Mouse (Mus musculus) Muller cell, postnatal 12 days (primary cell): ENCODE measurements around the gene Cysrt1.

Experiments used
- DNase-seq: peaks from one replicate; pipeline ENCODE4 v3.0.0-alpha.2; 2015; ENCODE audit errors: inconsistent ontology term

The Cysrt1 gene

DNA sequence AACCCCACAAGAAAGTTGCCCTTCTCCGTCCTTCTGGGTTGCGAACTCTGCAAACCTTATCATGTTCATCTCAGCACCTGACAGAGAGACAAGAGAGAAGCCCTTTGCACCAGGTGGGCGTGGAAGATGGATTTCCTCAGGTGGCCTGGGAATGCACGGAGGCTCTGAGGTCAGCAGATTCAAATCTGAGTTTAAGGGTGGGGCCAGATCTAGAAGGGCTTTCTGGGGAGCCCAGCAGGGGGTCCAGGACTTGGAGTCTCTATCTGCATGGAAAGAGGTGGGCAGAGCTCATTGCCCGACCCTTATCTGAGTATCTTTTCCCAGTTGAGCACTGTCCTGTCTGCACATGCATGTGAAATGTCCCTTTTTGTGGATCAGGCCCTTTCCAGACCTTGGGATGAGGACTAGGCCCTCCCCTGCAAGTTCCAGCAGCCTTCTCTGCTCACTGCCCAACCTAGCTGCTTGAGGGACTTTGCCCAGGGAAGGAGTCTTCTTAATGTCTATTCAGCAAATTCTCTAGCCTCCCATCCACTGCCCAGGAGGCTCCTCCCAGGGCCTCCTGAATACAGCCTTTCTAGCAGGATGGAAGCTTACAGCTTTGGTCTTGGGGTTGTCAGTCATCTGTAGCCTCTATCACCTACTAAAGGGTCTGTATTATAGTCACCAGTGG lies 7.6 kb downstream of the Cysrt1 start:
- no peak for DNase-seq

DNA sequence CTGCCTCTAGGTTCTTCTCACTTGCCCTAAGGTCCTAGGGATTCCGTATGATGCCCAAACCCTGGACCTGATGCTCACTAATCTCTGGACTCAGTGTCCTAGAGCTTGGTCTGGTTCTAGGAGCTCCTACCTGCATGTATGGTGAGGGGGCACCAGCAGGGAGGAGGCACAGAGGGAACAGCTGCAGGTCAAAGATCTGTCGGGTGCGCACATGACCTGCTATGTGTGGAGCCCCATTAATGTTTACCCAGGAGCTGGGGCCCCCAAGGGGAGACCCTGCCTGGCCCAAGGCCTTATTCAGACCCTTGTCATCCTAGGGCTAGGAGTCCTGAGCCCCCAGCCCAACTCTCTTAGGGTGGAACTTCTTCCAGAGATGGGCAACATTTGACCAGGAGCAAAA lies 8.2 kb downstream of the Cysrt1 start, which contains the start of gene Slc34a3:
Slc34a3 (minus strand) TSS at position 315 of the 400 bp plus-strand sequence.
- no peak for DNase-seq

DNA sequence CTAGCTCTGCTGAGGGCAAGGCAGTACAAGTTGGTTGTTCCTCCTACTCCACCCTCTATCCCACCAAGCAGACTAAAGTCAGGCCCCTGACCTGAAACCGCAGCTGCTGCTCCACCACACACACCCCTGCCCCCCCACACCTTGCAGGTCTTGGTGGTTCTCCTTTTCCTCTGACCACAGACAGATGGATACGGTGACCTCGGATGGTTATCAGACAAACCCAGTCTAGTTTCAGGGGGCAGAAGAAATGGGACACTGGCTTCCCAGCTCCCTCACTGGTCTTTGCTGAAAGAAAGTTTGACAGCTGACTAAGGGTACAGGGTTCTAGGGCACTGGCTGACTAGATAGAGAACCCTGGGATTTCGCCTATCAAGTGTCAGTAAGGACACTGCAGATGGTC lies 8.8 kb downstream of the Cysrt1 start:
- DNase-seq: no peak

DNA sequence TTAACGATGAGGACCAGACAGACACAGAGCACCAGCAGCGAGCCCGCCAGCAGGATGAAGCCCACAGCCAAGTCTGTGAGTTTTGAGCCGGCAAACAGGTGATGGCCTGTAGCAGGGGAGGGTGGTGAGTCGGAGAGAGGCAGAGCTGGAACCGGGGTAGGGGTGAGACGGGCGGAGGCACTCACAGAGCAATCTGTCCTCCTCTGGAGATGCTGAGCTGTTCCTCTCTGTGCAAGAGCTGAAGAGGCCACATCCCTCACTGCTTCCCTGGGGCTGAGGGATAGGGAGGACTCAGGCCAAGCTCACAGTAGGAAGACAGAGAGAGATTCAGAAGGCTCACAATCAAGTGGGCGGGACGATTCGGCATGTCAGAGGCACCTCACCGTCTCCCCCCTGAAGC lies 11.2 kb downstream of the Cysrt1 start:
- no peak for DNase-seq

DNA sequence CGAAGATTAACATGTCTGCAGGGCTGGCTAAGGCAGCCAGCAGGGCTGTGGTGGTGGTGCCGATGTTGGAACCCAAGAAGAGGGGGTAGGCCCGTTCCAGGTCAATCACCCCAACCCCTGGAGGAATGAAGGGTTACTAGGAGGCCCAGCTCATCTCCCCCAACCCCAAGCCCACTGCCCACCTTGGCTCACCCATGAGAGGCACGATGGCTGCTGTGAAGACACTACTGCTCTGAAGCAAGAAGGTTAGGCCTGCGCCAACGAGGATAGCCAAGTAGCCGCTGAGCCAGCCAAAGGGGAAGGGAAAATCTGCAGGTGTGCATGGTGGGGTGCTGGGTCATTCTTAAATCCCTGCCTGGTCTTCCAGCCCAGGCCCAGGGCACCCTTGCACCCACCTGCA lies 11.7 kb downstream of the Cysrt1 start:
- no peak for DNase-seq

DNA sequence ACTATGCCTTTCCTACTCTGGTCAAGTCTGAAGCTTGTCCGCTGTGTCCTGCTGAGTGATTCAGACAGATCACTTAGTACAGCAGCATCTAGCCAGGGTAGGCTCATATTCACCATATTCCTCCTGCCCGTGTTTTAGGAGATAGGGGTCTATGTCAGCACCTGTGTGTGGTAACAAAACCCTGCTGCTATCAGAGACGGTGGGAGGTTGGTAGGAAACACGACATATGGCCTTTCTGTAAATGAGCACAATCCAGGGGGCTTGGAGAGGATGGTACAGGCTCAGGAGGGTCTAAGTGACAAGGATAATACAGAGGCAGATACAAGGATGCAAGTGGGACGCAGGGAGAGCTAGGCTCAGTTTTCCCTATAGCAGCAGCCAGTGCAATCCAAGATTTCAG lies 12.7 kb downstream of the Cysrt1 start:
- no peak for DNase-seq

DNA sequence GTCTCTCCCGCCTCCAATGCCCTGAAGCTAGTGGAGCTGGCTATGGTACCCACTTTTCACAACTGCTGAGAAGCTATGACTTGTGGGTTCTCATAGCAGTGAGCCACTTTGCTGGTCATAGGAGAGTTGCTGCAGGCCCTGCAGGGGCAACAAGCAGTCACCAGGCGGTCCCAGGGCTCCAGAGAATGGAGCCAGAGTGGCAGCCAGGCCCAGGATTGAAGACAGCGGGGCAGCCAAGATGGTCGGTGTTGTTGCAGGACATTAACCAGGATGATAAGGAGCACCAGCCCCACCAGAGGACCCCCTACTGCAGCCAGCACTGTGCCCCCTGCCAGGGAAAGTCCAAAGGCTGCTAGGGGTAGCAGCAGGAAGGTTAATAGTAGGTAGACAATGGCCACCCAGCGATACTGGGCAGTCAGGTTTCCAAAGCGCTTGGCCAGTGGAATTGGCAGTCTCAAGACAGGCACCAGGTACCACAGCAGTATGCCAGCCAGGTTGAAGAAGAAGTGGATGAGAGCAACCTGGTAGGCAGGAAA lies 13.2 kb downstream of the Cysrt1 start:
- no peak for DNase-seq

DNA sequence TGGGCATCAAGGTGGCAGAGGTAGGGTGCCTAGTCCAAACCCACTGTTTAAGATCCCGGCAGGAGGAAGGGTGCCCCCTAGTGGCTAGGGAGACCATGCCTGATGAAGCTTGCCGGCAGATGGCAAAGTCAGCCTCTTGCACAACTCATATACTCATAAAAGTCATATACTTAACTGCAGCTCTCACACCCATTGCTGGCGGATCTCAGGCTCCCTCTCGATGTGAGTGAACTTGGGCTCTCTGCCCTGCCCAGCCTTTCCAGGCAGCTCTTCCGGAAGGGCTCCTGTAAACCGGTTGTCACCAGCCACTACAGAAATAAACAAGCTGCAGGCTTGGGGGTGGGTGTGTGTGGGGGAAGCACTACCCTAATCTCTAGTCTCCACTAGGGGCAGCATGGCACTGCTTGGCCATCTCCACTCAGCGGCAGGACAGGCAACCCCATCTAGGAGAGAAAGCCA lies 13.8 kb downstream of the Cysrt1 start:
- DNase-seq: peak; percentile 89

DNA sequence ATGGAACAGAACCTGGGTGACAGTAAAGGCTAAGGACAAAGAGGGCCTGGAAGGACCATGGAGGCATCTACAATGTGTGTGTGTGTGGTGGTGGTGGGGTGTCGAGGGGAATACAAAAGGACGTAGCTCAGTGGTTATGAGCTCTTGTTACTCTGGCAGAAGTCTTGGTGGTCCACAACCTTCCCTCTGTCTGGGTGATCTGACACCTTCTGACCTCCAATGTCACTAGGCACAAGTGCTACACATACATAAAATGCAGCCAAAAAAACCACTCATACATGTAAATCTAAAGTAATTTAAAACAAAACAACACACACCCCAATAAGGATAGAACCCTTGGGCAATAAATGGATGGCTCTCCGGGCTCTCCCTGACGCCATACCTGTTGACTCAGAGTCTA lies 14.8 kb downstream of the Cysrt1 start:
- DNase-seq: no peak

DNA sequence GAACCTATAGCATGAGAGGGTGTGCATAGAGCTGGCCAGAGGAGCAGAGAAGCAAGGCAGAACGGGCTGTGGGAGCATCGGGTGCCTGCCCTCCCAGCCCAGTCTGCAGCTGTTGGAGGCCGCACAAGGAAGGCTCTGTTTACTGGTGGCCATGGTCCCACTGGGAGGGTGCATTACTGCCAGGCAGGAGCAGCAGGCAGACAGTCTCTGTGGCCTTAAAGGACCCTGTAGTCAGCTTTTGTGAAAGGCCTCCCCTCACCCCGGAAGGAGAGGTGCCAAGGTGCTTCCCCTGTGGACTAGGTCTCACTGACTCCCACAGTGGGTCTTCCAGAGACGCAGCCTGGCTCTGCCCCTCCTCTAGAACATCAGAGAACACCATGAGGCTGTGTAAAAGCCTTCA lies 15.4 kb downstream of the Cysrt1 start:
- DNase-seq: peak; percentile 24

DNA sequence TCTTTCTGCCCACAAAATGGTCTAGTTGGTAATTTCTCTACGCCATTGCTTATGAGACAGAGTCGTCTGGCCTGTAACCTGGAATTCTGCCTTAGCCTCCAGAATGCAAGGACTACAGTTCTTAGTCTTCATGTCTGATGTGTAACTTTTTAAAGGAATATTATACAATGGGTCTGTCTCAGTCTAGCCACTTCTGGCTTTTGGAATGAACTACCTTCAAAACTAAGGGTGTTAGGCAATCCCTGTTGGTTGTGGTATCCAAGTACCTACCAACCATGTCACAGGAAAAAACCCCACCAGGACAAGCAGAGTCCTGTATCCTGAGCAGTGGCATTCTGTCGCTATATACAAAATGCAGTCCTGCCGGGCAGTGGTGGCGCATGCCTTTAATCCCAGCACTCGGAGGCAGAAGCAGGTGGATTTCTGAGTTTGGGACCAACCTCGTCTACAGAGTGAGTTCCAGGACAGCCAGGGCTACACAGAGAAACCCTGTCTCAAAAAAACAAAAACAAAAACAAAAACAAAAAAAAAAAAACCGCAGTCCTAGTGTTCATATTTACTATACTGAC lies 16.4 kb downstream of the Cysrt1 start:
- no peak for DNase-seq

DNA sequence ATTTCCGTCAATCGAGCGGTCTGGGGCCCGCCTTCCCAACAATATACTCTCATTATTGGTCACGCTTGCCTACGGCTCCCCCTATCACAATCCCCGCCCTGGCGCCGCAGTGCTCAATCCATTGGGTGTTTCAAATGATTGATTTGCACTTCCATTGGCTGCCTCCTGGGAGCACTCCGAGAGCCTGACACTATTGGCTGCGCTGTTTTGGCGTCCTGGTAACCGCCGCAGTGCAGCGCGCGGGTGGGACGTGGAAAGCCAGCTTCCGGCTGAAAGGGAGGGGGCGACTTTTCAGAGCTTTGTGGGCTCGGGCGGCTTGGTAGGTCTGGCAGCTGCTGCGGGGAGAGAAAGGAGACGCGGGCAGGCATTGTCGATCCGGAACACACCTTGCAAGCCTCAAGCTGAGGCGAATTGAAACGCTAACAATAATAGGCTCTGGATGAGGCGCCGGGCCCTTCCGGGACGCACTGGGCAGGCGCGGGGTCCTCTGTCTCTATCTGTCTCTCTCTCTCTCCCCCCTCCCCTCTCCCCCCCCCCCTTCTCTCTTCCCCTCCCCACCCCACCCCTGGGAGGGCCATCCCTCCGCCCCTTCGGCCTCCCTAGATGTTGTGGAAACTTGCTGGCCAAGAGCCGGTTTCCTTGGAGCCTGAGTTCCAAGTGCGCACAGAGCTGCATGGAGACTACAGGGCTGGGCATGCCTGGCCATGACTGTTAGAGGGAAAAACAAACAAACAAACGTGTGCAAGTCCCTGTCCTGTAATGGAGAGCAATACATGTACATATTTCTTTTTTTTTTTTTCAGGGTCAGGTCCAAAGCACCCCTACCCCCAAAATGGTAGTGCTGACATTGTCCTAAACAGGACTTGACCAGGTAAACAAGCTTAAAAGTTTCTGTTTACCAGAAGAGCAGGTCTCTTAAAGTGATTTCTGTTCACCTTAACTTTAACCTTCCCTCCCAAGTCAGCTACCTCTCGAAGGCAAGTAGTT lies 17.2 kb downstream of the Cysrt1 start:
- peak; percentile 99 for DNase-seq

DNA sequence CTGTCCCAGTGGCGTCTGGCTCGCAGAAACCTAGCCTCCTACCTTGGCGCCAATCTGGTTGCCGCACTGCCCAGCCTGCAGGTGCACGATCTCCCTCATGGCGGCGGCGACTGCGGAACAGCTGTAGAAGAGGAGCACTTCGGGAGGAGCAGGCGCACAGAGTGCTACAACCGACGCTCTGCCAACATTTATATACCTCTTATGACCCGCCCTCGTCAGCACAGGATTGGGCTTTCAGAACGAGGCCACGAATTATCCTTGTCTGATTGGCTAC lies 17.8 kb downstream of the Cysrt1 start, which contains the start of gene Tubb4b:
Tubb4b (minus strand) TSS at position 211 of the 274 bp plus-strand sequence.
- DNase-seq: no peak

DNA sequence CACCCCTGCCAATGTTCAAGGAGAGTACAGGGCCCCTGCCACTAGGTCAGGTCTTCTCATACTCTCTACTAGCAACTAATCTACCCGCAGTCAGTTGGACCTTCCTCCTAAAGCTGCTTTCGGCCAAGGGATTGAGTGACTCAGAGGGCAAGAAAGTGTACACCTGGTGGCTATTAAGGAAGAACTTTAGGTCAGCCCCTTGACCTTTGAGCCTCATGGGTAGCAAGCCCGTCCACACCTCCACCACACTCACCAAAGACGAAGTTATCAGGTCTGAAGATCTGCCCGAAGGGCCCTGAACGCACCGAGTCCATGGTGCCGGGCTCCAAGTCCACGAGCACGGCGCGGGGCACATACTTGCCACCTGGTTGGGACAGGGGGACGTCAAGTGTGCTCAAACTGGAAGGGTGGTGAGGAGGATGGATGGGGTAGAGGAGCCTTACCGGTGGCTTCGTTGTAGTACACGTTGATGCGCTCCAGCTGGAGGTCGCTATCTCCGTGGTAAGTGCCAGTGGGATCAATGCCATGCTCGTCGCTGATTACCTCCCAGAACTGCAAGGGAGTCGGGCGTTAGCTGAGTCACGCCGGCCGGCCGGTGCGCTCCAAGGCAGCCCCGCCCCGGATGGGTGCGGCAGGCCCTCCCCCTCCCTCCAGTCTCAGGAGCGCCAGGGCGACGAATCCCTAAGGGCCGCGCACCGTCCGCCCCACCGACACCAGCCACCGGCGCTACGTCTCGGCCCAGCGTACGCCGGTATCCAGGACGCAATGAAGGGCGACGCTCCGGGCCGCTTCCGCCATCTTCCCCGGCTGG lies 18.4 kb downstream of the Cysrt1 start:
- DNase-seq: peak; percentile 88

DNA sequence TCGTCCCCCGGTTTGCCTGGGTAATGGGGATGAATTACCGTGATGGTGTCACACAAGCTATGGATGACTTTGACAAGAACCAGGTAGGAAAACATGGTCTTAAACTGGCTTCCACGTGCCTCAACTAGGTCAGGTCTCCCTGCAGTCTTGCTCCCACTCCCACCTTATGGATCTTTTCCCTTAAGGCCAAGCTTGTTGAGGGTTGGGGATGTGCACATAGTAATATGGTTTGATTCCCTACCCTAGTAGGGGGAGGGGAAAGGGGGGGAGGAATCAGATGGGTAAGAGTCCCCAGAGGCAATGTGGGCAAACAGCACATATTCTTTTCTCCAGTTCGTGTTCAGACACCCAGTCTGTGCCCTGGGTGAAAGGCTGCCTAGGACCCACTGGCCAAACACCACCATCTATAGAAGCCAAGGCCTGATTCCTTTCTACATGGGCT lies 20.9 kb downstream of the Cysrt1 start:
- DNase-seq: no peak

DNA sequence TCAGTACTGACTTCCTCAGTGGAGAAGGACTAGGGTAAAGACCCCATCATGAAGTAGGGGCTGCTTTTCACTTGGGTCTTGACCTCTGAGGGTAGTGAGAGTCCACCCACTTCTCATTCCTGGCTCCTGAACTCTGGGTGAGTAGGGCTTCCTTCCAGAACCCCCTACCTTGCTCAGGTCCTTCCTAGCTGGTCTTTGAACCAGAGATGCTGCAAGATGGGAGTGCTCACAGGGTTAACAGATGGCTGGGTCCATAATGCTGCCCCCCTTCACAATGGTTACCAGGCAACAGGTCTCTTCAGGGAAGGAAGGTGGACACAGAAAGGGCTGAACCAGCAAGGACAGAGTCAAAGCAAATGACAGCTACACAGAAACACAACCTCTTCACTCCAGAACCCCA lies 23.8 kb downstream of the Cysrt1 start, which contains the start of gene Fam166a:
Fam166a (plus strand) TSS at position 301 of the 400 bp plus-strand sequence.
- DNase-seq: no peak

DNA sequence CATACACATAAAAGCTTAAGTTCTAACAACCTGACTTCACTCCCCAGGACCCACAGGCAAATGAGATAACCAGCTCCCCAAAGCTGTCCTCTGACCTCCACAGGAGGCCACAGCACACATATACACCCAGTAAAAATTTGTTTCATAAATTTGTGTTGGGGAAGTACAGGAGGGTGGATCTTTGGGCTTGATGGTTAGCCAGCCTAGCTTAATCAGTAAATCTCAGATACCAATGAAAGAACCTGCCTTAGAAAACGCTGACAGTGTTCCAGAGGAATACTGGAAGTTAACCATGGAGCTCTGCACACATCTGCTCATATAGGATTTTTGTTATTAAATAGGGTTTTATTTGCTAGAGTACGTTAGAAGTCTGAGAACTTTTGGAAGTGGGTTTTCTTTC lies 24.6 kb downstream of the Cysrt1 start:
- no peak for DNase-seq

DNA sequence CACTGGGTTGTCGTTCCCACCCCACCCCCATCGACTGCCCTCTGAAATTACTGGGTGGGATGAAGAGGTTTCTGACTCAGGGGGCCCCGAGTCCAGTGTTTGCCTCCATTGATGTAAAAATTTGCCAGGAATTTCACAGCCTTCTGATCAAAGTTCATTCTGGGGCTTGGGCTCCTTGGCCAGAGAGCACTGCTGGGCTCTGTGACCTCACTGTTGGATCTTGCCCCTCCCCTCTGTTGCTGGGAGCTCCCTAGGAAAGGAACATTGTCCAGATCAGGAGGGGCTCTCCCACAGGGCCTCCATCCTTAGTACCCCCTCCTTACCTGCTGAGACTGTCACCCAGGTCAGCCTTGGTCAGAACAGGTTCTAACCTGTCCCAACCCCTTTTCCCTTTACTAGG lies 27.8 kb downstream of the Cysrt1 start, which contains the start of gene Stpg3:
Stpg3 (minus strand) TSS at position 194 of the 400 bp plus-strand sequence.
- DNase-seq: no peak

DNA sequence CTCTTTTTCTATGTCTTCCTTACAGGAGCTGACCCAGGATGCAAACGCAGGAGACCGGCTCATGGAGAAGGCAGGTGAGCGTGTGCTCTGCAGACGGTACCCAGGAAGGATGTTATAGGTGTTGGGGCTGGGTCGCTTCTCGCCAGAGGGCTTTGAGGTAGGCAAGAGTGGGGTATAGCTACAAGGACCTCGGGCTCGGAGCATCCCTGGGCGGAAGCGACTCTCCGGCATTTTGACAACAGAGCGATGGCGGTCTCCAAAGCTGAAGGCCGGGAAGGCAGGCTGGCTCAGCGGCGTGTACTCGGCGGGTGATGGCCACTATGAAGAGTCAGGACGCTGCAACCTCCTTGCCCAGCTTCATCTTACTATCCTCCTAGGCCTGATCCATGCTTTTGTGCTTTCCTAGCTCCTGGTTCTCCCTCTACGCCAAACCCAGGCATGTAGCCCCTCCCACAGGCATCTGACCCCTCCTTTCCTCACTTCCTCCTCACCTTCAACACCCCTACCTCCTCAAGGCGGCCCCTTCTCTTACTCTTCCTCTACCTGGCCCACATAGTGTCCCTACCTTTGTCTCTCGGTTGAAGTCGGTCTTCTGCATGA lies 28.9 kb downstream of the Cysrt1 start:
- no peak for DNase-seq

DNA sequence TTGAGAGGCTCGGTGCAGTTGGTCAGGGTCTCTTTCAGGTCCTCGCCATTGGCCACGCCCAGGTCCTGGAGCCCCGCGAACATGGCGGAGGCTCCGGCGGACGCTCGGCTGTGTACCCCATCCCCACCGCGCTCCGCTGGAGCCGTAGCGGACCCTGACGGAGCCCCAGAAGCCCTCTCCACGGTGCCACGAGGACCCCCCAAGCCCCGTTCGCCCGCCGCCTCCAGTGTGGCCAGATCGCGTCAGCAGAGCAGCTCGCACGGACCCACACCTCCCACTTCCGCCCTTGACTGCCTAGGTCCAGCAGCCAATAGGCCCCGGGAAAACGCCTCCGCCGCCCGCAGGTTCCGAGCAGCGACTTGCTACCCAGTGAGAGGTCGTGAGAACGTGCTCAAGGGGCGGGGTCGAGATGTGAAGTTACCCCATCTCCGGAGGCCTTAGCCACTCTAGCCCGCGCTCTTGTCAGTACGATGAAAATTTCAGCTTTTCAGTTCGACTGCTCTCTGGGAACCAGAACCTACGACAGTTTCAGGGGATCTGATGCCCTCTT lies 31.1 kb downstream of the Cysrt1 start, which contains the start of gene Nelfb:
Nelfb (minus strand) TSS at position 369 of the 550 bp plus-strand sequence.
- peak; percentile 96 for DNase-seq
